Mouse (Mus musculus) stomach, postnatal 0 days (tissue): ENCODE measurements around the gene Uhrf1bp1l. TPM values are rescaled to one million over a fixed set of nuclear protein-coding genes. Genes with fewer than 3 reads are reported as not detected.

Experiments
- ATAC-seq: fragments of 200-750 bp; cut with Nextera tagmentation; 2 replicates; pipeline ENCODE4 v1.8.0; 2017; ENCODE audit not compliant: low FRiP score, low TSS enrichment
- DNase-seq: peaks from one replicate; pipeline ENCODE4 v3.0.0-alpha.2; 2016; ENCODE audit warnings: low spot score
- H3K27ac ChIP-seq: fragments of 300-500 bp; sonication (generic); replicated peaks from 2 replicates; pipeline ENCODE4 v1.5.1; 2014; ENCODE audit warnings: mild to moderate bottlenecking, control low read depth
- H3K27me3 ChIP-seq: fragments of 300-500 bp; sonication (generic); 2 replicates; pipeline ENCODE4 v1.6.1; 2014; ENCODE audit warnings: low read length; ENCODE audit not compliant: control insufficient read depth, insufficient read depth
- H3K36me3 ChIP-seq: fragments of 300-500 bp; sonication (generic); 2 replicates; pipeline ENCODE4 v1.6.1; 2014; ENCODE audit warnings: low read length, mixed read lengths; ENCODE audit not compliant: control insufficient read depth, insufficient read depth
- H3K4me1 ChIP-seq: fragments of 300-500 bp; sonication (generic); replicated peaks from 2 replicates; pipeline ENCODE4 v1.6.1; 2014; ENCODE audit warnings: antibody characterized with exemption; ENCODE audit not compliant: control insufficient read depth, insufficient read depth
- H3K4me2 ChIP-seq: fragments of 300-500 bp; sonication (generic); replicated peaks from 2 replicates; pipeline ENCODE4 v1.6.1; 2014; ENCODE audit warnings: low read depth, mild to moderate bottlenecking, control low read depth, moderate library complexity
- H3K4me3 ChIP-seq: fragments of 300-500 bp; sonication (generic); 2 replicates; pipeline ENCODE4 v1.5.1; 2014; ENCODE audit warnings: low read depth, low read length, control low read depth
- H3K9ac ChIP-seq: fragments of 300-500 bp; sonication (generic); 2 replicates; pipeline ENCODE4 v1.6.1; 2014; ENCODE audit warnings: mild to moderate bottlenecking, low read length, control low read depth, mixed read lengths
- H3K9me3 ChIP-seq: fragments of 300-500 bp; sonication (generic); 2 replicates; pipeline ENCODE4 v1.6.1; 2016; ENCODE audit warnings: low read length; ENCODE audit not compliant: control insufficient read depth
- CTCF ChIP-seq: IDR thresholded peaks from 2 replicates; pipeline ENCODE4 v1.5.1; 2016; ENCODE audit warnings: antibody characterized with exemption, low read depth, mild to moderate bottlenecking, moderate library complexity
- EP300 ChIP-seq: optimal IDR thresholded peaks from 2 replicates; pipeline ENCODE3; 2016; ENCODE audit warnings: antibody characterized with exemption
- WGBS: fragments of 180-500 bp; shearing (Covaris S2); extraction: QIAGEN DNeasy Blood & Tissue Kit; methylation state at CpG from one replicate; pipeline ENCODE4 v1.1.7; 2014; 5-methylcytosine and 5-hydroxymethylcytosine counted together
- polyA plus RNA-seq: library from polyadenylated mRNA; unstranded; fragments of >200 nt; fragmentation: Nextera tagmentation; extraction: Ambion mirVana; gene quantifications from 2 replicates; pipeline ENCODE4 v1.2.1, GENCODE M21; 2015

Gene Uhrf1bp1l
- polyA plus RNA-seq, 1 experiment from 2014 or later: 13.3 TPM

DNA sequence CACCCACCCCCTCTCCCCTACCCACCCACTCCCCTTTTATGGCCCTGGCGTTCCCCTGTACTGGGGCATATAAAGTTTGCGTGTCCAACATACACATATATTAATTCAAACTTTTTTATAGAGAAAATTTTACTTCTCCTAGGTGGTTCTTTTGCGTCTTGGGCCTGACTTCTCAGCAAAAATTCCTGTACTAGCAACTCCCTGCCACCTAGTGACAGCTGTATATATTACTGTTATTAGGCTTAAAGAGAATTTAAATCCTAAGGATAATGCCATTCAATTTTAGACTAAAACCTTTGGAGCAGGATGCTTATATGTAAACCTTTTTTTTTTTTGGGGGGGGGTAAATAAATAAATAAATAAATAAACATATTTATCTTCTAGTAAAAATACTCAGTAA is 37.4 kb upstream of the Uhrf1bp1l start:
- ATAC-seq (no peak), DNase-seq (no peak)
- Histone ChIP-seq H3K4me2 (no peak overlapping the region), H3K4me3 (no peak overlapping the region), H3K4me1 (no peaks in the 10 kb centered on the region), H3K9me3 (no peaks in the 10 kb centered on the region), H3K36me3 (peaks cover under 1% of the 10 kb centered on the region), H3K27me3 (no peaks in the 10 kb centered on the region), H3K27ac (no peak overlapping the region), H3K9ac (no peak overlapping the region)
- WGBS: 71% methylated on average over 3 of the region's 3 CpGs
- peak; percentile 49 for TF ChIP-seq CTCF
- no peak for TF ChIP-seq EP300

DNA sequence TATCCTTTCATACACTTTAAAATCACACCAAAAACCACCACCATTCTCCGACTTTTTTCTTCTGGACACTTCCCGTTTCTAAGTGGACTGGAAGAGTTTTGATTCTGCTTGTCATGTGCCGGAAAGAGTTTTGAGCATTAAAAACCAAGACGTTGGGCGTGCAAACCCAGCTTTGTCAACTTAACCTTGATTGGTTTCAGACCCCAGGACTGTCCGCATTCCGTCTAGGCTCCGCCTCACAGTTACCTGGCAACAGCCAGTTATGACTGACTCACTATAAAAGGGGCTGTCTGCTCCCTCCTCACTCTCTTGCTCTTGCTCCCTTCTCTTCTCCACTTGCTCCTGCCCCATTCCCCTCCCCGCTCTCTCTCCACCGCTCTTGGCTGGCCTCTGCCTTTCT is 36.1 kb upstream of the Uhrf1bp1l start:
- no peaks in the 10 kb centered on the region for H3K4me1 ChIP-seq
- peak; percentile 59; the same call in 1 of the 2 replicates for ATAC-seq
- peak overlapping the region; percentile 31; the same call in 1 of the 2 replicates for H3K4me2 ChIP-seq
- no peak overlapping the region for H3K27ac ChIP-seq
- no peaks in the 10 kb centered on the region for H3K9me3 ChIP-seq
- H3K4me3 ChIP-seq: no peak overlapping the region
- peaks cover 5% of the 10 kb centered on the region for H3K36me3 ChIP-seq
- 33% methylated on average over 10 of the region's 10 CpGs for WGBS
- DNase-seq: peak; percentile 32
- no peak overlapping the region for H3K9ac ChIP-seq
- TF ChIP-seq EP300 (no peak), CTCF (no peak)
- H3K27me3 ChIP-seq: no peaks in the 10 kb centered on the region

DNA sequence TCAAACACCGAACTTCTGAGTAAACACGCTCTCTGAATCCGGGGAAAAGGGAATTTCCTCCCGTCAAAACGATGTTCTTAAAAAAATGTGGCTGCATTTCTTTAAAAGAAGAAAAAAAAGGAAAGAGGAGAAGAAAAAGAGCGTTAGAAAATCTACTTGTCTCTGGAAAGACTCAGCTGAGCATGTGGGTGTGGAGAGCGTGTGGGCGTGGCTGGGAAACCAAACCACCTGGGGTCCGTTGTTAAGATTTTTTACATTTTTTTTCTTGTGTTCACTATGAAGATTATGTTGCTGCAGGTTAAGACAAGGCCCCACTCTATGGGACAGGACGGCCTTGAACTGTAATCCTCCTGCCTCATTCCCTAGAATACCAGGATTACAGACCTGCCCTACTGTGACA is 29.9 kb upstream of the Uhrf1bp1l start:
- ATAC-seq (no peak), DNase-seq (no peak)
- no peak overlapping the region for H3K4me3 ChIP-seq
- WGBS: 58% methylated on average over 10 of the region's 10 CpGs
- no peaks in the 10 kb centered on the region for H3K27me3 ChIP-seq
- H3K4me1 ChIP-seq: no peaks in the 10 kb centered on the region
- peaks cover 7% of the 10 kb centered on the region for H3K36me3 ChIP-seq
- H3K27ac ChIP-seq: no peak overlapping the region
- no peak overlapping the region for H3K4me2 ChIP-seq
- H3K9ac ChIP-seq: no peak overlapping the region
- no peaks in the 10 kb centered on the region for H3K9me3 ChIP-seq
- TF ChIP-seq EP300 (no peak), CTCF (no peak)

DNA sequence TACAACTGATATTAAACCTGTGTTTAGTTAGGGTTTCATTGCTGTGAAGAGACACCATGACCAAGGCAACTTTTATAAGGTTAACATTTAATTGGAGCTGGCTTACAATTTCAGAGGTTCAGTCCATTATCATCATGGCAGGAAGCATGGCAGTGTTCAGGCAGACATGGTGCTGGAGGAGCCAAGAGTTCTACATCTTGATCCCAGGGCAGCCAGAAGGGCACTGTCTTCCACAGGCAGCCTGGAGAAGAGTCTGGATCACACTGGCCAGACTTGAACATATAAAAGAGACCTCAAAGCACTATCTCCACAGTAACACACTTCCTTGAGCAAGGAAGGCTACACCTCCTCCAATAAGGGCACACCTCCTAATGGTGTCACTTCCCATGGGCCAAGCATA is 24.5 kb upstream of the Uhrf1bp1l start:
- TF ChIP-seq CTCF (no peak), EP300 (no peak)
- Histone ChIP-seq H3K4me3 (no peak overlapping the region), H3K9me3 (no peaks in the 10 kb centered on the region), H3K27ac (no peak overlapping the region), H3K4me1 (no peaks in the 10 kb centered on the region), H3K27me3 (no peaks in the 10 kb centered on the region), H3K4me2 (no peak overlapping the region), H3K36me3 (peaks cover 4% of the 10 kb centered on the region; the same call in 1 of the 2 replicates), H3K9ac (no peak overlapping the region)
- ATAC-seq: no peak
- DNase-seq: no peak

DNA sequence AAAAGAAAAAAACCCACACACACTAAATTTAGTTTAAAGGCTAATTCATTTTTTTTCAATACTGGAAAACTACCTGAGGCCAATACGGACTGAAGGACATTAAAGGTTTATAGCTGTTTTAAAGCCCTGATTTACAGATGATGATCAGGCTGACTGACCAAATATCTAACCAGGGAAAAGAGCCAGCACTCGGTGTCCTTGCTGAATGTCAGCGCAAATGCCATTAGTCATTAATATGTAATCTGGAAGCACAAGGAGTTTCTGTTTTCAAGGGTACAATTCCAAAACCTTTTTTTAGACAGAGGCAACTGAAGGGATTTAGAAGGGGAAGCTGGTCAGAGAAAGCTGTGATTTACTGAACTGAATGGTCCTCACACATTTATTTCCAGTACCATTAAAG is 24.0 kb upstream of the Uhrf1bp1l start:
- Histone ChIP-seq H3K9ac (no peak overlapping the region), H3K27me3 (no peaks in the 10 kb centered on the region), H3K9me3 (no peaks in the 10 kb centered on the region), H3K4me2 (no peak overlapping the region), H3K4me3 (no peak overlapping the region), H3K27ac (no peak overlapping the region), H3K36me3 (peaks cover 5% of the 10 kb centered on the region; the same call in 1 of the 2 replicates), H3K4me1 (no peaks in the 10 kb centered on the region)
- DNase-seq: no peak
- no peak for ATAC-seq
- TF ChIP-seq CTCF (no peak), EP300 (no peak)
- 86% methylated on average over 3 of the region's 3 CpGs for WGBS

DNA sequence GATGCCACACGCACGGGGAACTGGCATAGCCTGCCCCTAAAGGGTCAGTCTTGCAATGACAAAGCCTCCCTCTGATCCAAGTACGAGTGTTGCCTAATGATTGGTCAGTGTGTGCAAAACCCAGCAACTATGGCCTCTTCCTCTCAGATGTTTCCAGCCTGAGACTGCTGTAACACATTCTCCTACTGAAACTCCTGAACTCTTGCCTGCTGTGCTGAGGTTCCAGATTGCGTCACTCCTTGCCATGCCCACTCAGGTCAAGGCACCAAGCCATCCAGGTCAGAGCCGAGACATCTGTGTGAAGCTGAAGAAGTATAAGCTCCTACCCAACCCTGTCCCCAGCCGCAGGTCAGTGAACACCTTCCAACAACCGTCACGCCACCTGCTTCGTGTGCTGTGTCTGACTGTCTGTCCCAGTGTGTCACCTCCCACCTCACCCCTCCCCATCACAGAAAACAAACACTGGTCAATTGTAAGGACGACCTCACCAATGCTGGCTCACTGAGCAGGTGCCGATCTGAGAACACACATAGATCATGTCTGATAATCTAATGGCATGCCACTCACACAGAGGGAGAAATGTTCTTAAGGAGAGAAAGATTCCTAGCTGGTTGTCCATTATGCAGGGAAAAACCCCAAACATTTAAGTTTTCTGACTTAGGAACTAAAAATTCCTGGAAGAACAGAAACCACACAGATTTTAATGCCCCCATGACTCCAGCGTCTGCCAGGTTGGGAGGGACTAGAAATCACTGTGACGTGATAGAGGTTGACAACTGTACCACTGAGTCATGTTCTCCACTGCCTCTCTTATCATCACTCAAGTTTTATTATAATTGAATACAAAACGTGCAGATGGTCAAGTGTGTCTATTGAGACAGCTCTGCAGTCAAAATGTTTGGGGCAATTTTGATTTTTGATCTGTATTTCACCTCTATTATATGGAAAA is 22.3 kb upstream of the Uhrf1bp1l start:
- Histone ChIP-seq H3K4me2 (no peak overlapping the region), H3K36me3 (peaks cover 6% of the 10 kb centered on the region; the same call in 1 of the 2 replicates), H3K27me3 (no peaks in the 10 kb centered on the region), H3K9me3 (no peaks in the 10 kb centered on the region), H3K27ac (no peak overlapping the region), H3K9ac (no peak overlapping the region), H3K4me1 (no peaks in the 10 kb centered on the region), H3K4me3 (no peak overlapping the region)
- 83% methylated on average over 14 of the region's 14 CpGs for WGBS
- TF ChIP-seq EP300: no peak
- TF ChIP-seq CTCF: no peak
- DNase-seq (no peak), ATAC-seq (no peak)
